In the genomic region with DNA sequence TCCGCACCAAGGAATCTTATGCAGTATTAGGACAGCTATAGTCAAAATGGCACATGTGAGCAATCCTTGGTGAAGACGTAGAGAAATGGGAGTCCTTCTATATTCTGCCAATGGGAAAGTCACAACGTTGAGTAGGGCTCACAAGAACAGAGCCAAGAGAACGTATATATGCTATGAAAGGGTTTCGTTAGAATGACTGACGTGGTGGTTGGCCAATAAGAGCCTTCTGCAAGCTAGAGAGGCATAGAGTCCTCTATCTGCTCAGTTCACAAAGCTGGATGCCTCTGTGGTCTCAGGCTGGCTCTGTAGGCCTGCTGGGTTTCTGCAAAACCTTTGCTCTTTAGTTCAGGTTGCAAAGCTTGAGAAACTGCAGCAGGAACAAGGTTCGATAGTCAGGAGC, we compare ENCODE assay signal across 17 mouse cellular contexts. TPM values are rescaled to one million over a fixed set of nuclear protein-coding genes. Genes with fewer than 3 reads are reported as not detected.
"Had no signal": no experiment of that assay in that cellular context is flagged by ENCODE, and none has a peak within 500 bp of the region (broad histone marks: within the 10 kb centered on the region; RNA-seq: fewer than 3 reads in every experiment).

No protein-coding gene starts in this region.

- H3K9me3 ChIP-seq: lung, embryonic 15.5 days; midbrain, embryonic 13.5 days; midbrain, embryonic 15.5 days had no signal

- H3K27me3 ChIP-seq: lung, embryonic 15.5 days; midbrain, embryonic 13.5 days; midbrain, embryonic 15.5 days; neural tube, embryonic 12.5 days had no signal

- H3K4me2 ChIP-seq: lung, embryonic 15.5 days; midbrain, embryonic 11.5 days; midbrain, embryonic 13.5 days; midbrain, embryonic 15.5 days; neural tube, embryonic 12.5 days had no signal

- H3K4me1 ChIP-seq: lung, embryonic 15.5 days; megakaryocyte, embryonic 14.5 days; midbrain, embryonic 13.5 days; midbrain, embryonic 15.5 days; neural tube, embryonic 12.5 days had no signal

- ATAC-seq: lung, postnatal 0 days; midbrain, embryonic 13.5 days; midbrain, embryonic 15.5 days had no signal

- H3K4me3 ChIP-seq: lung, embryonic 15.5 days; megakaryocyte, embryonic 14.5 days; midbrain, embryonic 13.5 days; midbrain, embryonic 15.5 days; neural tube, embryonic 12.5 days had no signal

- H3K9ac ChIP-seq: lung, embryonic 15.5 days; midbrain, embryonic 13.5 days; midbrain, embryonic 15.5 days; neural tube, embryonic 12.5 days had no signal

- H3K27ac ChIP-seq: lung, embryonic 15.5 days; macrophage; midbrain, embryonic 13.5 days; midbrain, embryonic 15.5 days; neural tube, embryonic 12.5 days had no signal

- DNase-seq: lung, adult 2 months; lung, postnatal 14 days; lung, postnatal 36 days; right cerebral cortex, postnatal 14 days; thymus, adult 18-20 months; thymus, postnatal 14 days; thymus, postnatal 36 days had no signal

- H3K36me3 ChIP-seq: lung, embryonic 15.5 days; midbrain, embryonic 13.5 days; midbrain, embryonic 15.5 days; neural tube, embryonic 12.5 days had no signal

RNA-seq across cellular contexts. Expression of a gene that starts 49.6 kb away (rescaled TPM):
- total RNA-seq: monocyte, adult 5-6 weeks; neutrophil, adult 5-6 weeks had no signal
- polyA plus RNA-seq: macrophage had no signal
